Mouse (Mus musculus) brain, embryonic 14.5 days (tissue): ENCODE data around the gene Col6a3. TPM values are rescaled to one million over a fixed set of nuclear protein-coding genes. Genes with fewer than 3 reads are reported as not detected.

ENCODE experiments used
- DNase-seq: peaks from one replicate; pipeline ENCODE4 v3.0.0-alpha.2; 2011; ENCODE audit warnings: low read depth
- CTCF ChIP-seq: fragments of 200-500 bp; IDR thresholded peaks from 2 replicates; pipeline ENCODE4 v1.5.1; 2012; ENCODE audit warnings: inconsistent platforms, mild to moderate bottlenecking, moderate library complexity, borderline replicate concordance; ENCODE audit not compliant: insufficient read depth, insufficient read length; ENCODE audit errors: extremely low read depth
- POLR2A ChIP-seq: fragments of 200-500 bp; IDR thresholded peaks from 2 replicates; pipeline ENCODE4 v1.6.1; 2012; ENCODE audit warnings: mild to moderate bottlenecking, inconsistent platforms, borderline replicate concordance; ENCODE audit not compliant: poor library complexity, insufficient read depth, insufficient read length, severe bottlenecking; ENCODE audit errors: extremely low read depth
- polyA plus RNA-seq: library from polyadenylated mRNA; depleted of rRNA; stranded (reverse); fragments of >200 nt; gene quantifications from 2 replicates; pipeline ENCODE4 v1.2.3, GENCODE M21; 2012

Col6a3 gene
- polyA plus RNA-seq, 1 experiment = 22.3 TPM

DNA sequence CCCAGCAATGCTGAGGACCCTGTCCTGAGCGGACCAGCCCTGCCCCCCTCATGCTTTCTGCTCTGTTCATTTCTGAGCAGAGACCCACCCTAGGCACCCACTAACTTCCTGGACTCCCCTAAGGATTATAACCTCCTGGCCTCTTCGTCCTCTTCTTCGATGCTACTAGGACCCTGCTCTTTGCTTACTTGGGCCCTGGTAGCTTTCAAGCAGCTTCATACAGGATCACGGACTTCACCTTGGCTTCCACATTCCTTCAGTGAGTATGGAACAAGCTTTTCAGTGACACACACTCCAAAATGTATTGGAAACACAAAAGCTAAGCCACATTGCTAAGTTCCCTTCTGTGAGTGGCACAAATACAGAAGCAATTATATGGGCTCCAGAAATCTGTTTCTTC lies 52.8 kb downstream of the Col6a3 start:
- no peak for TF ChIP-seq CTCF
- TF ChIP-seq POLR2A = no peak
- DNase-seq = no peak

DNA sequence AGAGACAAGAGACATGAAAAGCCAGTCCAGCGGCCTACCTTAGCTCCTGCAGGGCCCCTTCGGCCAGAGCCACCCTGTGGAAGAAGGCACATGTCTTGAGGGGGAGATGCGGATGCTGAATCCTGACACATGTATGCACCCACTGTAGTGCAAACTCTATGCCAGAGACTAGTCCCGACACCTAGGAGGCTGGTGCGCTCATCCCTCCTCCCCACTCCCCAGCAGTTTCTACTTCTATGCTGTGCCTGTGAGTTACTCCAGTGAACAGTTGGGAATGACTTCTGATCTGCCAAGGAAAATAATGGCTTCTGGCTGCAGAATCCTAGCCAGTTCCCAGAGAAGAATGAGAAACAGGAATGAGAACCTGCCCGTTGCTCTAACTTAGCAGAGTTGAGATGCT lies 54.3 kb downstream of the Col6a3 start:
- no peak for DNase-seq
- TF ChIP-seq CTCF (no peak), POLR2A (no peak)

DNA sequence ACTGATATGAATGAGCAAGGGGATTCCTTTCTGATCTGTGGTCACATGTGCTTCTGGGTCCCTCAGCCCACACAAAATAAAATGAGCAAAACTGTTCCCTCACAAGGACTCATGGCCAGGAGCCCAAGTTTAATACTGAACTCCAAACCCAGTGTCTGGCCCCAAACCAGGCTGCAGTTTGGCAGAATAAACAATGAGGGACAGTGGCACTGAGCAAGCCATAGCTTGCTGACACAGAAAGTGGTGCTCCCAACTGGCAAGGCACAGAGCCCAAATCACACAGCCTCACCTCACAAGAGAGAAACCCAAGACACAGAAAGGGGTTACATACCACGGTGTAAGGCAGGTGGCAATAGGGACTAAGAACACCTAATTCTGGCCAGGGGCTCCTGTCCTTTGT lies 63.3 kb downstream of the Col6a3 start:
- TF ChIP-seq CTCF (no peak), POLR2A (no peak)
- DNase-seq = peak; percentile 14

DNA sequence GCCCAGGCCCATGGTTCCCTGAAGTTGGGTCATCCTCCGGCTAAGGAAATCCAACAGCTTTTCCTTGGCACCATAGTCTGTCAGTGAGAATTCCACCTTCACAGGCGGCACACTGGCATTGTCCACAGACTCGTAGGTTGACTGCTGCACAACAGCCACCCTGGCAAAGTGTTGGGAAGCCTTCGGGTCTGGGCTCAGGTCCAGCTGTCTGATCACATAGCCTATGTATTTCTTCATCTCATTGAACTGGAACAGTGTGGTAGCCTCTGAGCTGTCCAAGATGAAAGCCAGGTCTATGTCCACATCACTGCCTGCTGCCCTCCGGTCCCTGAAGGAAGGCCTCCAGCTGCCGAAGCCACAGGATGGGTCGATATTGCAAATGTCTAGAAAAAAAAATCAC lies 64.7 kb downstream of the Col6a3 start:
- no peak for TF ChIP-seq CTCF
- TF ChIP-seq POLR2A = no peak
- DNase-seq = no peak

DNA sequence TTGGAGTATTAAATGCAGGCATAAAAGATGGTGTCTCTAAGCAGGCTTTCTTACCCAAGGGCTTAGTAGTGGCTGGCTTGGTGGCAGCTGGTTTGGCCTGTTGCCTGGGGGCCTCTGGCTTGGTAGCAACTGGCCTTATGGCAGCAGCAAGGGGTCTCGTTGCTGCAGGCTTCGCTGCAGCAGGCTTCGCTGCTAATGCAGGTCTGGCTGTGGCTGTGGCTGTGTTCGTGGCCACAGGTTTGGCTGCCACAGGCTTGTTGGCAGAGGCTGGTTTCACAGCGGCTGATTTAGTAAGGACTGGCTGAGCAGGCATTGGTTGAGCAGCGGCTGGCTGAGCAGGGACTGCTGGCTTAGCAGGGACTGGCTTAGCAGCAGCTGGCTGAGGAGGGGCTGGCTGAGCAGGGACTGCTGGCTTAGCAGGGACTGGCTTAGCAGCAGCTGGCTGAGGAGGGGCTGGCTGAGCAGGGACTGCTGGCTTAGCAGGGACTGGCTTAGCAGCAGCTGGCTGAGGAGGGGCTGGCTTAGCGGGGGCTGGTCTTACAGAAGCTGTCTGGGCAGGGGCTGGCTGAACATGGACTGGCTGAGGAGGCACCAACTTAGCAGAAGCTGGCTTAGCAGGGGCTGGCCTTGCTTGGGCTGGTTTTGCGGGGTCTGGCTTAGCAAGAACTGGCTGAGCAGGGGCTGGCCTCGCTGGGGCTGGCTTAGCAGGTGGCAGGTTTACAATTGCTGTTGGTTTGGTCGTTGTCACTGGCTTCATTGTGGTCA lies 68.1 kb downstream of the Col6a3 start:
- peak; percentile 77 for DNase-seq
- no peak for TF ChIP-seq CTCF
- no peak for TF ChIP-seq POLR2A

DNA sequence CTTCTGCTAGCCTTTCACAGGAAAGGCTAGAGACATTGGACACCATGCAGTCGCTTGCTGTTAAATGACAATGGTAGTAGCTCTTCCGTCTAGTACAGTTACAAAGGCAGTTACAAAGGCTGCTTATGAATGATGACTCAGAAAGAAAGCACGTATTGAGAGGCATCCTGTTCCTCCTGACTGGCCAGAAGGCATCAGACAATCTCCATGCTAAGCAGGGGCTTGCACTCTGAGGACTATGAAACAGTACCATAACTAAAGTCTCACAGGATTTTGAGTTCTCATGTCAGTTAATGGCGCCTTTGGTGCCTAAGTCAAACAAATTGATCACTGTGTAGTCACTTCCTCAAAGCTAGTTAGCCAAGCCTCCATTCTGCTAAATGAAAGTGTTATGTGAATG lies 72.6 kb downstream of the Col6a3 start:
- TF ChIP-seq POLR2A = no peak
- DNase-seq = no peak

DNA sequence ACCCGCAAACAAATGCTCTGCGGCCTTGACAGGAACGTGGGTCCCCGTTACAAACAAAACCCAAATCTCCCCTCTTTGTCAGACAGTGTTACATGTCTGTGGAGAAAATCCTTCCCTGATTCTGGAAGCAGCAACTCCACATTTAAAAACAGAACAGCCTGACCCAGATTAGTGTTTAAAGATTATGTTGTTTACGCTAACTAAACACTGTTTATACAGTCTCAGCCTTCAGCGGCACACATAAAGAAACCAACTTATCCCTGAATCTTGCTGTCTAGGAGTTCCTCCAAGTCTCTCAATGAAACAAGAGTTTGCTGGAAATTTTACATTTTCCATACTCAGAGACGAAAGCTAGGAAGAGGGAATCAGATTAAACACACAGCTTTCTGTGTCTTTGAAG lies 73.7 kb downstream of the Col6a3 start:
- DNase-seq = no peak
- TF ChIP-seq CTCF (no peak), POLR2A (no peak)

DNA sequence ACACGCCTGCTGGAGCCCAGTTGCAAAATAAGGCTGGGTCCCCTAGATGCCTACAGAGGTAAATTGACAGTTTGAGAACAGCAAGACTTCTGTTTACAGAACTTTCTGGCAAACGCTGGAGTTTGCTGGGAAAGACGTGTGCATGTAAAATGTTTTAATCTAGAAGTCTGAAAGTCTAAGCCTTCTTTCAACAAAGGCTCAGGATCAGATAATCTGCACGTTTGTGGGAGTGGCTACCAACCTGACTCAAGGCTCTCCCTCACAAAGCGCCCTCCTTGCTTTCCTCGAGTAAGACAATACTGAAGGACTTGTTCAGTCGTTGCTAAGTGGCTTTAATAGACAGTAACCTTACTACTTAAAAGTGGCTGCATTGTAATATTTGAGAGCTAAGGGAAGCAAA lies 74.5 kb downstream of the Col6a3 start:
- TF ChIP-seq CTCF (no peak), POLR2A (no peak)
- DNase-seq = no peak

DNA sequence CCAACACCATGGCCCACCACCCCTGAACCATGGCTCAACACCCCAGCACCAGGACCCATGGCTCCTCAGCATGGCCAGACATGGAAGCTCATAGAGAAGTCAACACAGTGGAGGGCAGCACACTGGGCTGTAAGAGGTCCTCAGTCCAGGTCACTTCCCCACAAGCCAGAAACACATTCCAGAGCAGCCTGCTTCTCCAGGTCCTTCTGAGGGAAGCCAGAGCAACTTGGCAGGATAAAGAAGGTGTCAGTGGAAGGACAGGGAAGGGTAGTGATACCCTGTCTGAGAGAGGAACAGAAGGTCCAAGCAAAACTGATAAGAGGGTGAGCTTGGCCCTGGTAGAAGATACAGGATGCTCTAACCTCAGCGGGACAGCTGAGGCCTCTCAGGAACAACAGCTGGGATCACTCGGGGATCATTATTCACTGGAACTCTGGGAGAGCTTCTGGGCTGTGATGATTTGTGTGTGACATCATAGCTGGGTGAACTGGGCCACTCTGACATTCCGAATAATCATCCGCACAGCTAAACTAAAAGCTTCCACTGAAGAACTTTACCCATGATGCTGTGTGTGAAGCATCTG lies 85.6 kb downstream of the Col6a3 start:
- no peak for DNase-seq
- TF ChIP-seq POLR2A = no peak
- no peak for TF ChIP-seq CTCF

DNA sequence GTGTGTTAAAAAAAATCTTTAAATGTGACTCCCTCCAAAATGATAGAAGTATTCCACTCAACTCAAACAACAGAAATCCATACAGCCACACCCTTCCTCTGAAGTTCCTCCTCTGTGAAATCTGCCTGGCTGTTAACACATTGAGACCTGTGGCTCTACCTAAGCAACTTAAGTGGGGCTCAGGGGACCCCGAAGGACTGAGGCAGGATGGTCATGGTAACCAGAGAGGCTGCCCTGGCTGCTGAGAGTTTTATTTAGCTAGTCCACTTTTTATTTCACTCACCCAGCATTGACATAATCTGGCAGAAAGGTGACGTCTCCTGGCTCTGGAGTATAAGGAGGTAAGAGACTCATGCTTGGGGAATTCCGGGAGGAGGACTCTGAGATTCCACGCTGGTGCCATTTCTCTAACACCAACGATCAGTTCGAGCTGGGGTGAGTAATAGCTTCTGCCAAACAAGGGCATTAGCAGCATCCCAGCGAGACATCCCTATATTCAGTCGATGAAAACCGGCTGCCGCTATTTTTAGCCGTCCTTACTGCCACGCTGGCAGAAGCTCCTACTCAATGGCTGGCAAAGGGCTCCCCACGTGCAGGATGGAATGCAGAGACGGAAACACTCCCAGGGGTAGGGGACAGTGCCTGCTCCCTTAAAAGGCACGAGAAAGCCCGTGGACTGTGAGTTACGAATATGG lies 89.8 kb downstream of the Col6a3 start:
- no peak for TF ChIP-seq POLR2A
- no peak for TF ChIP-seq CTCF
- DNase-seq = peak; percentile 63

DNA sequence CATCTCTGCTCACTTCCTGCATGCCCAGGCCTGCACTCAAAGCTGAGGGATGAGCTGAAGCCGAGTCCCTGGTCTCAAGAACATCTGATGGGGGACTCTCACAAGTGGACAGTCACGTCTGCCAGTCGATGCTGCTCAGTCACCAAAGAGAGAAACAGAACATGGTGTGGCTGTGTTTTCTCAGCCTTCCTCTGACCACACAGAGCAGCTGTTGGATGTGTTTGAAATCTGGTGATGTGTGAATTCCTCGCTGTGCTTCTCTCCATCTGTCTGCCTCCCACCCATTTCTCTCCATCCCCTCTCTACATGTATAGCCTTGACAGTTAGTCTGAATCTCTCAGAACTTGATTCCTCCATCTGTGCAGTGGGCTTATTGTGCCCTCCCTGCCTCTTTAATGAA lies 92.5 kb downstream of the Col6a3 start:
- DNase-seq = no peak
- no peak for TF ChIP-seq POLR2A
- TF ChIP-seq CTCF = no peak

DNA sequence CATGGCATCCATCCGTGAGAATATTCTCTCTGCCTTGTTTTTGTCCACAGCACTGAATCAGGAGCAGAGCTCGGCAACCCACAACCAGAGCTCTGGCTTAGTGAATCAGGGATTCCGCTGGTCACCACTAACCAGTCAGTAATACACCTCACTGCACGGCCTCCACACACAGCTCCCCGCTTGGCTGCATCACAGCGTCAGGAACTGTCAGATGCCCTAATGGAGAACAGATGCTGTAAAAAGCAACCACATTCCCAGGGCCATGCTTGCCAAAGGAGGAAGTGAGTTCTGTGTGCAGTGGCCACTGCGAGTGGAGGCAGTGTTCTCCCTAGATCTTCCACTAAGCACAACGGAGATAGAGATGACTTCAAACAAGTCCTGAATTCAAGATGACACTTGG lies 93.6 kb downstream of the Col6a3 start:
- no peak for TF ChIP-seq CTCF
- TF ChIP-seq POLR2A = no peak
- no peak for DNase-seq

DNA sequence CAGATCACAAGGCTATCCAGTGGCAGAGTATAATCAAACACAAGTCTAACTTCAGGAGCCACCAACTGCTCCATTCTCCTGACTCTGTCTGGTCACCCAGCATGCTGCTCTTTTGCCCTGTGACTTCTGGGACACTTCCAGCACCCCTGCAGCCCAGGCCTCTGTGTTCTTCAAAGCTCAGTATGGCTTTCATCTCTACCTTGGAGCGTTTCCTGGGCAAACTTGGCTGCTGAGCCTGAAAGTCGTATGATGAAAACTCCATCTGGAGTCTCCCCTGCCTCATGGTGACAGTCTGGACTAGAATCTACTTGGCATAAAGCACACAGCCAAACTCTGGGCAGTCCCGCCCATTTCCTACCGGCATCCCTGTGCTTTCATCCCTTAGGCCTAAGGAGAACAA lies 95.2 kb downstream of the Col6a3 start:
- TF ChIP-seq CTCF = no peak

More for the DNA sequence above, 95.2 kb downstream of the Col6a3 start:
- no peak for DNase-seq
